Mouse (Mus musculus) cerebellum, adult 9-10 months (tissue): Measurements from ENCODE around the gene Rbx1.
"Not testable (repeated sequence)": the region's sequence is repeated elsewhere in the genome, so short reads cannot be mapped to it uniquely, and the experiment has no call there.

ENCODE experiments used
- DNase-seq: peaks from one replicate; pipeline ENCODE4 v3.0.0; 2022

Rbx1 gene

GRCm38 (mm10) chr15:81465901-81466737 is at the start of gene Rbx1:
Gene Rbx1, plus strand, starts transcription at chr15:81466296.
- DNase-seq = peak; percentile 99

- not testable (repeated sequence) for DNase-seq
Observed at GRCm38 (mm10) chr15:81416763-81417310, 49.3 kb upstream of the Rbx1 start.

DNA sequence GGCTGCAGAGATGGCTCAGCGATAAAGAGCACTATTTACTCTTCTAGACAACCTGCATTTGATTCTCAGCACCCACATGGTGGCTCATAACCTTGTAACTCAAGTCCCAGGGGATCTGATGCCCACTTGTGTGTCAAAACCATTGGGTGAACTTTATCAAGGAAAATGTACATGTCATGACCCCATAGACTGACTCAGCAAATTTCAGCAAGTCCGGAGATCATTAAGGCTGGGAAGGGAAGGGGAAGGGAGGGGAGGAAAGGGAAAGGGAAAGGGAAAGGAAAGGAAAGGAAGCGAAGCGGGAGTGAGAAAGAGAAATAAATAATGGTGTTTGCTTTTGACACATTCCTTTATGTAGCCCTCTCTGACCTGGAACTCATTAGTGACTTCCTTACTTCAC is 48.0 kb upstream of the Rbx1 start:
- no peak for DNase-seq

GRCm38 (mm10) chr15:81421454-81421853 is 44.6 kb upstream of the Rbx1 start:
- no peak for DNase-seq

- no peak for DNase-seq
Observed at GRCm38 (mm10) chr15:81422156-81422681, 43.9 kb upstream of the Rbx1 start.

DNA sequence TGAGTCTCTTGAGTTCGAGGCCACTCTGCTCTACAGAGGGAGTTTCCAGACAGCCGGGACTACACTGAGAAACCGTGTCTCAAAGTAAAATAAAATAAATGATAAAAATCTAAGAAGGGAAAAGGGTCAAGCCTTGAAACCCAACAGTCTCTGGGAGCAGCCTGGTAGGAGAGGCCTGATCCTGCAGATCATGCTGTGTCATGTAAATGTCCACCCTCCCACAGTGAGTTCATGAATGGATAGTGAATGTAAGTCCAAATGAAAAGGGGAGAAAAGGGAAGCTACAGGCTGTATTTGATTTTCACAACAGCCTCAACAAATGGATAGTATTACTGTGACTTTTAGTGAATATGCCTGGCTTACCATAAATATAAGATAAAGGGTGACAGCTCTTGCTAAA is 40.8 kb upstream of the Rbx1 start:
- no peak for DNase-seq

DNA sequence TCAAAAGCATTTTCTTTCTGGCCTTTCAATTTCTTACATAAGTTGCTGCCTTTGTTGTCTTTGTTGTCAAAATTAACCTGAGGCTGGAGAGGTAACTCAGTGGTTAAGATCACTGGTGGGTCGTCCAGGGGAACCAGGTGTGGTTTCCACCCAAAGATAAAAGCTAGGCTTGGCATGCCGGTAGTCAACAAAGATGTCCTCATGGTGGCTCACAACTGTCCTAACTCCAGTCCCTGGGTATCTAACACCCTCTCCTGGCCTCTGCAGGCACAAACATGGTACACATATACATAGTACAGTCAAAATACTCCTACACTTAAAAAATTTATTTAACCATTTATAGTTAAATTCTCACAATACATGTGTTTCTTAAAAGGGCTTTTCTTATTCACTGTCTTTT is 38.1 kb upstream of the Rbx1 start:
- no peak for DNase-seq

DNA sequence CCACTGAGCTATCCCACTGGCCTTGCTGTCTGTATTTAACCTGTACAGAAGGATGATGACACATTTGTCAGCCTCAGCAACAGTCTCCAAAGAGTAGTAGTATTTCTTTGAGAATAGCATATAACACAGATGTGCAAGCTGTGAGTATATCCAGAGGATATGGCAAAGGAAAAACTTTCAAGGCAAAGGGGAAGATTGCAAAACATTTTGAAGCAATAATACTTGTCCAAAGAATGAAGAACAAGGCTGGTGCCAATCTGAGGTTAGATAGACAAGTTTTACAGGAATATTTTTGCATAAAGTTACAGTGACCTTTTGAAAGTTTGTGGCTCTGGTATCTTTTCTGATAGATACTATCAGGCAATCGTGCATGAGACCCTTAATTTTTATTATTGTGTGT is 34.9 kb upstream of the Rbx1 start:
- DNase-seq = no peak

GRCm38 (mm10) chr15:81438345-81438744 is 27.8 kb upstream of the Rbx1 start:
- no peak for DNase-seq

DNA sequence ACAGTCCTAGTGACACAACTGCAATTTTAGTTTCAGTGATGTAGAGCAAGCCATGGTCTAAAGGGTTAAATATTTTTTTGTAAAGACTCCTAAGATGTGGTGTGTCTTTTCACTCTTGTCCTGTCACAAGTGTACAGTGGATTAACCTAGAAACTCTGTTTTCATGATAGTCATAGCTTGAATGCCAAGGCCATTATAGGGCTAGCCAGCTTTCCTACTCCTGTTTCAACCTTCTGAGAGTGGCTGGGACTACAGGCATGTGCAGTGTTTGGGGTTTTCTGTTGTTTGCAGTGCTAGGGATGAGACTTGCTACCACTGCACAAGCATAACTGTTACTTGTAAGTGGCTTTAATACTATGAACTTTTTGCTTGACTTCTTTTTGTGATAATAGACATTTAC is 26.9 kb upstream of the Rbx1 start:
- DNase-seq = no peak

DNA sequence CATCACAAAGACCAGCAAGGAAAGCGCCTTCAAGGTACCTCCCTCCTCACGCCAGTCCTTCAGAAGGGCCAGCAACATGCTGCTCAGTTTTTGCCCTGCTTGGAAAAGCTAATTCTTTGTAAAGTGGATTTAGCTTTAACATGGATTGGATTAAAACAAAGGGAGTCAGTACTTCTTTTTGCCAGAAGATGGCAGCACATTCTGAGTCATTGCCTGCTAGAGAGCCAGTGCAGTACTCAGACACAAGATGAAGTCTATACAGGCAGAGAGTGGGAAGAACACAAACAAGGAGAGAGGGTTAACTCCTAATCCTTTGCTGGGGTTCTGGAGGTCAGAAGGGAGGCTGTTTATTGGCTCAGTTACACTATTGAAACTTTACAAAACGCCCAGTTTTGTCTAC is 17.6 kb upstream of the Rbx1 start:
- peak; percentile 81 for DNase-seq

GRCm38 (mm10) chr15:81461523-81461922 is 4.6 kb upstream of the Rbx1 start:
- DNase-seq = no peak

DNA sequence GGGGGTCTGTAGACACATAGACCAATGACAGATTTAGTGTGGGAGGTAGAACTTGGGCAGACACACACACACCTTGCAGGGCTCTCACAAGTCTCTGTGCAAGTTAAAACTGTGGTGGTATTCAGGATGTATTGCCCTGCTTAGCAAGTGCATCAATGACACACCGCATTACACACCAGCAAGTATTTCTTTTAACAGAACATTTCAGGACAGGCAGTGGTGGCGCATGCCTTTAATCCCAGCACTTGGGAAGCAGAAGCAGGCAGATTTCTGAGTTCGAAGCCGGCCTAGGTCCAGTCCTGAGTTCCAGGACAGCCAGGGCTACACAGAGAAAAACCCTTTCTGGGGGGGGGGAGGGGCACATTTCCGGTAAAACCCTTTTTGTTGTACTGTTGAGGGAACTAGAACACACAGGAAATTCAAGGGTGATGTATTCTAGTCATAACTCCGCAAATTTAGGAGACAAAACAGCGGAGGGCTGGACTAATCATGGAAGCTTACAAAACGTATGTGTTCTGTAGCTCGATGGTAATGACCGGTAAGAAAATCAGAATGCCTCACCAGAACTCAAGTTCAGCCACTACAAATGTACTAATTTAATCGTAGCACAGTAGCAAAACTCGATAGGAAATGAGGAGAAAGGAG is 958 bp upstream of the Rbx1 start:
- DNase-seq = peak; percentile 31

DNA sequence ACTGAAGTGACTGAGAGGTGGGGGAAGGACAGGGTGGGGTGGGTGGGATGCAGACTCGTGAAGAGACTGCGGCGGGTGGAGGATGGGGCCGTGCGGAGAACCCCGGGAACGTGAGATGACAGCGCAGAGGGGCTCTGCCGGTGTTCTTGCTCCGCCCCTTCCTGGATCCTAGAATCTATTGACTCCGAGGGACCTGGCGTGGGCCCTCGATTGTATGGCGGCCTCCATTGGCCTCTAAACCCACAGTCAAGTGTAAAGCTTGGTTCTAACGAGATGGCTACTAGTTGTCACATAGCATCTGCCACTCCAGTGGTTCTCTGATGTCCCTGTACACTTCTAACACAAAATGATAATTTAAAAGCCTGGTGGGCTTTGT is 630 bp downstream of the Rbx1 start:
- no peak for DNase-seq

DNA sequence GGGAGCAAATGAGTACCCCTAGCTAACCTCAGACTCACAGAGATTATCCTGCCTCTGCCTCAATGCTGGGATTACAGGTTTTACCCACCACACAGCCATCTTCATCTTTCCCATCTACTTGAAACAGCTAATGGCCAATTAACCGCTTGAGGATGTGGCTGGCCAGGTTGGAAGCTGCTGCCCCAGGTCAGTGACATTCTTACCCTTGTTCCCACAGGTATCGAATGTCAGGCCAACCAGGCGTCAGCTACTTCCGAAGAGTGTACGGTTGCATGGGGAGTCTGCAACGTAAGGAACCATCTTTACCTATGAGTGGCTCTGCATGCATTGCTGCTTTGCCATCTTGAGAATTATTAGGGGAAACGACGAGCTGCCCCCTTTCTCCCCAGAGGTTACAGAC is 4.6 kb downstream of the Rbx1 start:
- no peak for DNase-seq

DNA sequence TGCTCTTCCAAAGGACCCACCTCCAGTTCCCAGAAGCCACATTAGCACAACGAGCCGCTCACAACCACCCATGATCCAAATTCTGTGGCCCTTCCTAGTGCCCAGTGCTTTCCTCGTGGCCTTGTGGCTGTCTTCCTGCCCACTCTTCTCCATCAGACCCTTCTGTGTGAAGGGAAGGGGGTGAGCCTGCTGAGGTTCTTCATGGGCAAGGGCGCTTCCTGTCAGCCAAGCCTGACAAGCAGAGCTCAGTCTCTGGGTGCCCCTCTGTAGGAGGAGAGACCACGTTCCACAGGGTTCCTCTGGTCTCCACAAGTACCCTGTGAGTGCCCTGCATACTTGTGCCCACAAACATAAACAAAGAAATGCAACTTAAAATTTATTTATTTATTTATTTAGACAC is 6.2 kb downstream of the Rbx1 start:
- no peak for DNase-seq

DNA sequence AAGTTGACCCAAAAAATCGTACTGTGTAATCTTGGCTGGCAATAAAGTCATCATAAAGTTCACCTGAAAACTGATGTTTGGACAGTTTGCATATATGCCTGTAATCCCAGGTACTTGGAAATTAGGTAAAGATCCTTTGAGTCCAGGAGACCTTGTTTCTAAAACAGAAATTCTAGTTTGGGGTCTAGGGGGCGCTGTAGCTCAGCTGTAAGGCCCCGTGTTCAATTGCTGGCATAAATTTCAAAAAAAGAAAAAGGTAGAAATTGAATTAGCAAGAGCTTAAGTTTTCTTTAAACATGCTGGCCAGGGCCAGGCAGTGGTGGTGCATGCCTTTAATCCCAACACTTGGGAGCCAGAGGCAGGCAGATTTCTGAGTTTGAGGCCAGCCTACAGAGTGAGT is 9.6 kb downstream of the Rbx1 start:
- peak; percentile 46 for DNase-seq

GRCm38 (mm10) chr15:81476597-81476996 is 10.5 kb downstream of the Rbx1 start:
- DNase-seq = no peak

DNA sequence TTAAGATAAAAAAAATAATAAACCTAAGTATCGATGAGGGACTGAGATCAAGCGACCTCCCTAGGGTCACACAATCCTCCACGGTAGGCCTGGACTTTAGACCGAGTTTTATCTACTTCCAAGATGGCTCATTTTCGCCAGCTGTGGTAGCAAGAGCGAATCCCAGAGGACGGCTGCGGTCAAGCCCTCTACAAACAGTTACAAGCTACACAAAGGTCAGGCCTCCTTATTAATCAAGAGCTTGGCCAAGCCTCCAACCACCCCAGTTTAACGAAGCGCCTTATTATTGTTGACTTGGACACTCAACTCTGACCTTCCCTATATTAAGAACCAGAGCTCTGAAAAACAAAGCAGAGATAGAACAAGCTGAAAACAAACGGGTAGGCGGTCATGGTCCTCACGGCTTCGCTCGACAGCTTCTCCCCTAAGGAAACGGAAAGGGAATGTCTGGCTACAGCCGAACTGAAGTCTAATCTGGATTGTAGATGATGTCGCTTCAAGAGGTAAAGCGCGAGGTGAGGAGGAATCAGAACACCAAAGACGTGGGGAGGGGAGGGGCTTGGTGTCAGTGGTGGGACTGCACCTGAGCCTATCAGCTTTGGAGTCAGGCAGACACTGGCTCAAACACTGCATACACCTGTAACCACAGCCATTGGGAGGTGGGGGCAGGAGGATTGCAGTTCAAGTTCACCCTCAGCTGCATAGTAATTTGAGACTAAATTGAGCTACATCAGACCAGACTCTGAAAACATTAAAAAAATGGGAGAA is 13.5 kb downstream of the Rbx1 start:
- DNase-seq = no peak

DNA sequence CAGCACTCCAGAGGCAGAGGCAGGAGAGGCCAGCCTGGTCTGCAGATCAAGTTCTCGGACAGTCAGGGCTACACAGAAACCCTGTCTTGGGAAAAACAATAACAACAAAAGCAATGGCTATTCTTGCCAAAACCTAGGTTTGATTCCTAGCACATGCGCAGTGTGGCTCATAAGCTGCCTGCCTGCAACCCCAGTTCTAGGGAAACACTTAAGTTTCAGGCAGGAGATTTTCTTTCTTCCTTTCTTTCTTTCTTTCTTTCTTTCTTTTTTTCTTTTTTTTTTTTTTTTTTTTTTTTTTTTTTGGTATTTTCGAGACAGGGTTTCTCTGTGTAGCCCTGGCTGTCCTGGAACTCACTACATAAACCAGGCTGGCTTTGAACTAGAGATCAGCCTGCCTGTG is 14.2 kb downstream of the Rbx1 start:
- not testable (repeated sequence) for DNase-seq

DNA sequence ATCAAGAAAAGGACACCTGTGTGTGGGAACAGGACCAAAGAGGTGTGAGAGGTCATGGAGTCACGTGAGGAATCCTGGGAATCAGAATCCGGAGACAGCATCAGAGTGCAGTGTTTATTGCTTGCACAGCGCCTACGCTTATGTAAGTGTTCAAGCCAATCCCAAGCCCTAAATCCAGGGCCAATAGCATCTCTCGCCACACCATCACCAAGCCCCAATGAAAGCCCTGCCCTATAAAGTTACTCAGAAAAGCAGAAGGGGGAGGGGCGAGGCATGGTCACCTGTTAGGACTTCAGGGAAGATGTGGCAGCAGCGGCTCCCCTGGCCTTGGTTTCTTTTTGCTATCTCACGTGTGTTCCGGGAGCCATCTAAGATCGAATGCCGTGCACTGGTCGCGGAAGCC is 14.9 kb downstream of the Rbx1 start:
- DNase-seq = peak; percentile 81

GRCm38 (mm10) chr15:81482966-81483365 is 16.9 kb downstream of the Rbx1 start:
- DNase-seq = no peak

DNA sequence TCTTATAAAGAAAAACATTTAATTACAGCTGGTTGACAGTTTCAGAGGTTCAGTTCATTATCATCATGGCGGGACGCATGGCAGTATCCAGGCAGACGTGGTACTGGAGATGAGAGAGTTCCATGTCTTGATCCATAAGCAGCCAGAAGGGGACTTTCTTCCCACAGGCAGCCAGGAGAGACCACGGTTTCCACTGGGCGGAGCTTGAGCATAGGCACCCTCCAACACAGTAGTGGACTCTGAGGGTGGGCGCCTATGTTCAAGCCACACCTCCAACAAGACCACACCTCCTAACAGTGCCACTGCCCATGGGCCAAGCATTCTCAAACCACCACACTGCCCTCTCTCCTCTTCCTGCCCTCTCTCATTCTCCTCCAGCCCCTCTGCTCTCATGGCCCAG is 17.6 kb downstream of the Rbx1 start:
- DNase-seq = no peak
